Mouse (Mus musculus): ENCODE measurements around the gene Skap1.
"Not testable (repeated sequence)": the region's sequence is repeated elsewhere in the genome, so short reads cannot be mapped to it uniquely, and the experiment has no call there.

Gene Skap1

DNA sequence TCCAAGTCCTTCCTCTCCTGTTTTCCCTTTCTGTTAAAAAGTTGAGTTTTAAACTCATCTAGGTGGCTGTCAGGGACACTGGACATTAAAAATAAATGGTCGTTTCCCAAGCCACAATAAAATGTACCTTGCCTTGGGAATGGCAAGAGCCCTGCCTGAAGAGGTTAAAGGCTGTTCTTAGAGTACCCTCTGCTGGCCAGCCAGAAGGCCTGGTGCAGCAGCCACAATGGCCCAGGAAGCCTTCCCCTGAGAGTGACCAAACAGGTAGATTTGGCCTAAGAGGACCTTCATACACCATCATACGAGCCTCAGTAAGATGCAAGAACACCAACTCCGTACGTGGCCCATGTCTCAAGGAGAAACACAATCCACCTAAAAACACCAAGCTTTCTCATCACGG lies 246.9 kb downstream of the Skap1 start:
- no peak for DNase-seq

DNA sequence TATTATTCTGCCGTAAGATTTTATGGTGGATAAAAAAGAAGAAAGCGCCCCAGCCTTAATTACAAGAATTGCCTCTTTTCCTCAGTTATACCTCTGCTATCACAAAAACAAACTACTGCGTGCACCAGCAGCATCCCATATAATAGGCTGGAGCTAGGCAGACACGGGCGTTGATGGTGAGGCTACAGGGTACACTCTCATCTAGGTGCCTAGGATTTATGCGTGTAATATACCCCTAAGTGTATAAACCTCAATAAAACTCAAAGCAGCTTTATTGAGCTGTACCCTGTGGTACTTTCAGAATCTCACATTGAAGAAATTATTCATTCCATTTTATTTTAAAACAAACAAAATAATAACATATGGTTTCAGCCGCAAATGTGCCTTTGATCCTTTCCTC lies 247.3 kb downstream of the Skap1 start:
- DNase-seq = no peak

DNA sequence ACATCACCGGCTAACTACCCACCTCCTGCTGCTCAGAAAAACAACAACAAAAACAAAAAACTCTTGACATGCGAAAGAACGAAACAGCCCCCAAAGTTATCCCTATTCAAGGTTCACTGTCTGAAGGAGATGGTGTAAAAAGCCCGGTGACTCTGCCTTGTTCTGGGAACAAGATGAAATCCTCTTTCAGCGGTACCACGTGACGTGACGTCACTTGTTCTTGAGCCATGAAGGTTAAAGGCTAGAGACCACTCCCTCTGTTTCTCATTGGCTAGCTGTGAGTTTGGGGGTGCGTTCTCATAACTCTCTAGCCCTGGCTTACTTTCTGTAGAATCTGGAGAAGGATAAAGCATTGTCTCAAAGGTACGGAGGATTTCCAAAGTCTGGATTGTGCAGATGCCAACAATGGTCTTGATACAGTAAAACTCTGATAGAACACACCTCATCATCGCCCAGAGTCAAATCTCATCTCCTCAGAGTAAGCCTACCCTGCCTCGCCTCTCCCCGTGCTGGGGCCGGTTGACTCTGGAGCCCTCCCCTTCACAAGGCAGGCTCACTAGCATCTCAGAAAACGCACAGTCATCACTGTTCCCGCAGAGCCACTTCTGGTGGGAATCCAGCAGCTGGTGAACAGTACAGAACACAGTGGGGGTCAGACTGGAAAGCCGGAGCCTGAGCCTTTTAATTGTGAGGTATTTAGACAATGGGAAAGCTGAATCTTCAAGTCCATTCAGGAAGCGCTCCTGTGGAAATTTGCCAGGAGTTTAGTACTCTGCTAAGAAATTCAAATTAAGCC lies 249.0 kb downstream of the Skap1 start:
- peak; percentile 82 for DNase-seq

DNA sequence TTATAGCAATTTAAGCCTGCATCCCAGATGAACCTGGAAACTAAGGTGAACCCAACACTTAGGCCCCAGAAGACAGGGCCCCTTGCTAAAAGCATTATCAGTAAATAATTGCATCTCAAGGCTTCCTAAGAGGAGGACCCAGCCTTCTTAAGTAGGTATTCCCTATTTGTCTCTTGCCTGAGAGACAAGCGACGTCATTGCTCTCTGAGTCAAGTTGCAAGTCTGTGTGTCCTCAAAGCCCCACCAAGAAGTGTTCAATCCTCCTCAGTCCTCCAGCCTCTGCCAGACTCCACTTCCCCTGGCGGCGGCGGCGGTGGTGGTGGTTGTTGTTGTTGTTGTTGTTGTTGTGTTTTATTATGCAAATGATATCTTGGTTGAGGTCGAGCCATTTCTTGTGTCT lies 249.6 kb downstream of the Skap1 start:
- no peak for DNase-seq

DNA sequence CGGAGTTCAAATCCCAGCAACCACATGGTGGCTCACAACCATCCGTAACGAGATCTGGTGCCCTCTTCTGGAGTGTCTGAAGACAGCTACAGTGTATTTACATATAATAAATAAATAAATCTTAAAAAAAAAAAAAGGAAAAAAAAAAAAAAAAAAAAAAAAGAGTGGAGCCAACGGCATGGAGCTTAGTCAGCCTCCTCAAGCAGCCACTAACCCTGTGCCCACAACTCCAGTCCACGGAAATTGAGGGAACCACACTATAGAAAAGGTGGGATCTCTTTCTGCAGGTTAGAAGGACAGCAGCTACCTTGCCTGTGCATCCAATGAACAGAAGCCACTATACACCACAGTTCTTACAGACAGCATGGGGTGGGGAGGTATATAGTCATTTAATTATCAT lies 250.8 kb downstream of the Skap1 start:
- not testable (repeated sequence) for DNase-seq

DNA sequence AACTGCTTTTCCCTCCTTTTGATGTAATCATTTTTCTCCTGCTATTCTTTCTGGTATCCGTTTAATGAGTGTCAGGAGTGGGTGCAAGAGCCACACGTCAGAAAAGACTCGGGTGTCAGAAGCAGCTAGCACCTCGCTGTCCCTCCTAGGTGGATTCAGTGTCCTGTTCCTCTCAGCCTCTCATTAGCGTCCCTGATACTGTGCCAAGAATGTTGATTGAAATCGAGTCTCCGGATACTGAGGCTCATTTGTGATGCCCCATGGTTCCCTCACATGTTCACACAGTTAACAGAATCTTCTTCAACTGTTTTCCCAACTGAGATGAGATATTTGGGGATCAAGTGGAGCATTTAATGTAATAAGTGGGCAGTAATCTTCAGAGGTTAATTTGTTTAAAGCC lies 254.2 kb downstream of the Skap1 start:
- peak; percentile 86 for DNase-seq

DNA sequence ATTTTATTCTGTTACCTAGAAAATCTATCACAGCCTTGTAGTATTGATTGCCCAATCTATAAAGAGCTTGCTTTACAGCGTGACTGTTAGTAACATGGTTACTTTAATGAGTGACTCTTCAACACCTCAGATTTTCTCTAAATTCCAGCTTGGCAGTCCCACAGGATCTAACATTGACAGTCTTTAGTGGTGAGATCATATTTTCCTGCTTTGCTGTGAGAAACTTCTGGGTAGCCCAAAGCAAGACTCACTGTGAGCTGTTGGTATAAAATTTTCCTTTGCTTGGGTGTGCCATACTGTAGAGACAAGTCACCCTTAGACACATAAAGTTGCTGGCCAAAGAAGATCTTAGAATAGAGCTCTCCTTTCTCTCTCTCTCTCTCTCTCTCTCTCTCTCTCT lies 261.4 kb downstream of the Skap1 start:
- no peak for DNase-seq

DNA sequence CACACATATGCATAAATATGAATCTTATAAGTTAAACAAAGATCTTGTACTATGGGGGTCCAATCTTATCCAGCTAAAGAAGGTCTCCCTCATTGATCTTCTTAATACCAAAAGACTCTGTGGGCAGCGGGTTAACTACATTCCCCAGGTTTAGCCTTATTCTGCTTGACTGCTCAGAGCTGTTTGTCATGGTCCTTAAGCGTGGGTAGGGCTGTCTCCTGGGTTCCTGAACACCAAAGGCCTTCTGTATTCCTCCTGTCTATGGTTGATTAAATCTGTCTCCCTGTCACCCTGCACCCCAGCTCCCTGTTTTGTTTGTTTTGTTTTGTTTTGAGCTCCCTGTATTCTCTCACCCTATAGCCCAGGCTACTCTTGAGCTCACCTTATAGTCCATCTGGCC lies 264.2 kb downstream of the Skap1 start:
- no peak for DNase-seq

DNA sequence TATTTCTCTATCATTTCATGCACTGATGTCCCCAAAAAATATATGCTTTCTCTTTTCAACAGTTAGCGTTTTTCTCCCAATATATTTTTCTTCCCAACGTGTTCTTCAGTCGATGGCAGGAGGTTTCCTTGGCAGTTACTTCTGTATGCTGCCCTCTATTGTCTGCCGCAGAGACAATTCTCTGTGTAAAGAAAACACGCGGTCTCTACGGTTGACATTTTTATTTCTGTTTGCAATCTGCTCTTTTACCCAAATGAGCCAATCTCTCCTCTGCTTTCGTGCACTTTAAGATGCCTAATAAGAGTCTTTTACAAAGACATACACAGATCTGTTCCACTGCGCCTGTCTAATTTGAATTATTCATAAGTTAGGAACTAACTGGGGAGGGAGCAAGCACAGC lies 265.1 kb downstream of the Skap1 start:
- no peak for DNase-seq

DNA sequence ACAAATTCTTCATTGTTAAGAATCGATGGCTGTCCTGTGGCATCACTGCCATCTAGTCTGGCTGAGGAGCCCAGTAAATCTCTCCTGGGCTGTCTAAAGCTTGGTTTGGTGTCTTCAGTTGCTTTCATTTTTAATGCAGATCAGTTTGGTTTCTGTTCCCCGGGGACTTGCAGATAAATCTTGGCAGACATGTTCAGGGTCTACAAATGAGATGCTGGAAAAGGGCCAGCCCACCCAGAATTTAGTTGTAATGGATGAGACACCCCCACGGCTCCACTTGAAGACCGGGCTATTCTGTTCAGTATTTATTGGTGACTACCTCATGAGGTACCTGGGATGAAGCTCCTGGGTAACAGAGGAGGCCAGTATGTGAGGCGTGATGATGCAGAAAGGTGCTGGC lies 265.9 kb downstream of the Skap1 start:
- DNase-seq = no peak

DNA sequence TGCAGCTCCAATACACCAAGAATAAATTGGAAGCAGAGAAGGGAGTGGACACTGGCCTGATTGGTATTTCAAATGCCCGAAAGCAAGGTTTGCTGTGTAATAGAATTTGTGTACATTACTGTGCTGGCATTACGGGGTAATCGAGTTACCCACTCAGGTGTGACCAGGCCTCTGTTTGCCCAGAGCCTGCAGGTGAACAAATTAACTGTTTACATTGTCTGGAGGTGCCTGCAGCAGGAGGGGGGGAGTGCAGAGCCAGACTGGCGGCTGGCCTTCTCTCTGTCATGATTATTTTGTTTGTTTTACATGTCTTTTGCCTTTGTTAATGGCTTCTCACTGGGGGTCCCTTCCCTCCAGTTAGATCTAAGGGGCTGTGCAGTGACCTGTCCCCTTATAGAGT lies 268.3 kb downstream of the Skap1 start:
- DNase-seq = no peak

DNA sequence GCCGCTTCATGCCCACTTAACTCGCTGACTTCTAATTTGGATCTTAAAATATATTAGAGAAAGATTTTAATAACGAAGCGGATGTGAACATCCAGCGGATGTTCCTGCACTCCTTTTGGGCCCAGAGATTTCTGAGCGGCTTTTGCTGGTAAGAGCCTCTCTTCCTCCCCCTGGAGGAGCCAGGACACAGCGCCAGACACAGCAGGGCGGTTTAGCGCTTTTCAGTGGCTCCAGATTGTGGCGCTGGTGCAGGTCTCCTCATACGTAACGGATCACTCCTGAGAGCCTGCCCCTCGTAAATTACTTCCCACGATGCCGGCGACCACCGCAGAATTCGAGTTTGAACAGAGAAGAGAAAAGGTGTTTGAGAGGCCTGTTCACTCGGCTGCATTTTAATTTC lies 271.5 kb downstream of the Skap1 start:
- peak; percentile 85 for DNase-seq

DNA sequence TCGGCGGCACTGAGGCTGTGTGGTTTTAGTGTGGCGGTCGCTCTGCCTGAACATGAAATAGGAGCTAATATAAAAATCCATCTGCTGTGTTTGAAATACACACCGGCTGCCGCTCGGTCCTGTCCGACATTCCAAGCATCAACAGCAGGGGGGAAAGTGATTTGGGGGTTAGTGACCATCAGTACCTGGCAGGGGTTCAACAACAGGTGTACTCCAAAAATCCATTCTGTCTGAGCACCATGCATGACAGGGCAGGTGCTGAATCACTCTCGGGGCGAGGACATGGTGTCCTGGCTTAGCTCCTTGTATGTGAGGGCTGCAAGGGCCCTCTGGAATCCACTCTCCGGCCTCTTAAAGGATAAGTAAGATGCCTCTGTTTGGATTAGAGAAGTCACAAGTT lies 272.0 kb downstream of the Skap1 start:
- DNase-seq = no peak

DNA sequence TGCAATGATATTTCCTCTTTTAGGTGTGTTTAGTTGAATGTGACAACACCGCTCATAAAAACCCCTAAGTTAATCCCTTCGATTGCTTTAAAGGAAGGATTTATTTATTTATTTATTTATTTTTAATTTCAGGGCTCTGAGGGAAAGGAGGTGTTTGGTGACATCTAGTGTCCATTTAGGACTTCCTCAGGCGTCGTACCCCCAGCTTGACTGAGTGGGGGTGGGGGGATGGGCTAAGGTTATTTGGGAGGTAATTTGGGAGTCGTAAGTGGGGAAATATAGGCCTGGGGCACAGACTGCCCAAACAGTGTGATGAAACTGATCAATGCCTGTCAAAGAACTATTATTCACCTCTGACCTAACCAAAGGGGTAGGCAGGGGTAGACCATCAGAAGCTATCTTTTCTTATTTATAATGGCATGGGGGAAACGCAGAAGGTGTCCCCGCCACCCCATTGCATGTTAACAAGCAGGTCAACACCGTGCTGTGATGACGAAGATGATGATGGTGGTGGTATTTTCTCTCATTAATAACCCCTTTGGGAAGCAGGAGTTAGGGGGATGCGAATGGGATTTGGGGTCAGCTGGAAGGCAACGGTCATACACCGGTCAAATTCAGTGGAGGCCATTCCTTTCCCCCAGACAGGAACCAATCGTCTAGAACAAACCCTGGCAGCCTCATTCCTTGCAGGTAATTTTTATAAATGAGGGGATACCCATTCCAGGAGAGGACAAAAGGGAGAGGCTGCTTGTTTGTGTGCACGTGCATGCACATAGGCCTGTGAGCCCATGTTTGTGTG lies 273.5 kb downstream of the Skap1 start:
- no peak for DNase-seq

DNA sequence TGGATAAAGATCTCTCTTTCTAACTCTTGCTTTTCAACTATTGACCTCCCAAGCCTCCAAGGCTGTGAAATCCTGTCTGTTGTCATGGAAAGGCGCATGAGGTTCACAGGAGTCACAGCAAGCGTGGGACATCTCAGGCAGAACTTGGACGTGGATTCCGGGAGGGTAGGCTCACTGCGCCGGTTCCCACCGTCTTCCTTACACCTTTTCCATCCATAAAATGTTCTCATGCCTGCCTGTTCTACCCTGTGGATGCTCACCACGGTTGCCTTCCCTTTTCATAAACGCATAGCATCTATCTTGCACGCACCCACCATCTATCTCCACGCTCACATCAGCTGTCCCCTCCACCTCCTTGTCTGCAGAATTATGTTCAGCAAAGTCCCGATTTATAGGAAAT lies 276.4 kb downstream of the Skap1 start:
- DNase-seq = no peak

DNA sequence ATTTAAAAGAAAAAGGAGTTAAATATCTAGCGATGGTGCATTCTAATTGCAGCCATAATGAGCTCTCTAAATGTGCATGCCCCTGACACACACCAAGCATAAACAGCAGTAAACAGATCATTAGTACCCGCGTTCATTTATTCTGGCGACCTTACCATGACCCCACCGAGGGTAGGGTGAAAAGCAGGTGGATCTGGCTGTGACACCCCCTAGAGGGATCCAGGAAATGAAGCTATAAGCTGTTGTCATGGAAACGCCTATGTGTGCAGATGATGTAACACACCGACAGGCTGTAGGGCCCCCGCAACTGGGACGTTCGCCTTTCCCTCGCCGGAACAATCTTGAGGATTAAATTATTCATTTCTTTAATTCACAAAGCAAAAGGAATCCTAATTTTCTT lies 277.6 kb downstream of the Skap1 start:
- peak; percentile 86 for DNase-seq

DNA sequence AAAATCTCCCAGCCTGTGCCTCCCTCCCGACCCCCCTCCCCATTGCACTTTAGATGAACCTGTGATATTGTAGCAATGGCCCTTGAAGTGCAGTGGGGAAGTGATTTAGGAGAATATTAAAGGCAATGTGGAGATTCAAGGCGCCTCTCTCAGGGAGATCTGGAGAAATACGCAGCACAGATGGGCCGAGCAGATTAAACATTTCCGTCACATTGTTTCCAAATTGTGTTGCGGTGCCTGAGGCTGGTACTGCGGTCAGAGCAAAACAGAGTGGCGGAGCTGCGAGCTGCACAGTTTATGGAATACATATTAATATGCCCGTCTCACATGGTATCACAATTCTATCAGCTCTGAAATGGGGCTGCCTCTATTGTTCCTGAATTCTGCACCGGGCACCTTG lies 278.6 kb downstream of the Skap1 start:
- no peak for DNase-seq

DNA sequence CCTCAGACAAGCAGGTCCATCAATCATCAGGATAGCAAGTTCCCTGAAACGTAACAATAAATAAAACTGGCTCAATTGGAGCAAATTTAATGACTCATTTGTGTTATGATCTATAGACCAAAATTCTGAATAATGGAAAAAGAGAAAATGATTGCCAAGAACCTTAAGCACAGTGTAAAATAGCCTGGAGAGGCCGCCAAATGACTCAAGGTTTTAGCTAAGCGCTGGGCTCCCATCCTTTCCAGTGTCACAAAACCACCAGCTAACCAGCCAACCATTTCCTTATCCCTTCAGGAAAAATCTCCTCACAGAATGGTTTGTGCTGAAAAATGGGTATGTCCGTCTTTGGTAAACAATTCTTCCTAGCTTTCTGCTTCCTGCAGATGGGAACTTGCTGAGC lies 279.5 kb downstream of the Skap1 start:
- DNase-seq = no peak

DNA sequence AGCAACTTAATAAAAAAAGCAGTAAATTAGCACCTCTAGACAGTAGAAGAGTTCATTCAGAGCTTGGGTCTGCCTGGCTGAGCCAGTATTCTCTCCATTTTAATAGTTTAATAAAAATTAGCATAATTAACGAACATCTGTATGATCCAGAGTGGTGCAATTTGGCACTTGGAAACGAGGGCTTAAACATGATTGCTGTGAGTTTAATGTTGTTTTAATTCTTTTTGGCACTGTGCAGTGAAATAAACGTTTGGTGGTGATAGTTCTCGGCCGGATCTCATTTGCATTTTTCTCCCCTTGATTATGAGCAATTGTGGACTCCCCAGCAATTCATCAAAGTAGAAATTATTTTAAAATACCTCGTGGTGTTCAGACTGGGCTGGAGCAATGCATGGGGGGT lies 282.3 kb downstream of the Skap1 start:
- DNase-seq = no peak

DNA sequence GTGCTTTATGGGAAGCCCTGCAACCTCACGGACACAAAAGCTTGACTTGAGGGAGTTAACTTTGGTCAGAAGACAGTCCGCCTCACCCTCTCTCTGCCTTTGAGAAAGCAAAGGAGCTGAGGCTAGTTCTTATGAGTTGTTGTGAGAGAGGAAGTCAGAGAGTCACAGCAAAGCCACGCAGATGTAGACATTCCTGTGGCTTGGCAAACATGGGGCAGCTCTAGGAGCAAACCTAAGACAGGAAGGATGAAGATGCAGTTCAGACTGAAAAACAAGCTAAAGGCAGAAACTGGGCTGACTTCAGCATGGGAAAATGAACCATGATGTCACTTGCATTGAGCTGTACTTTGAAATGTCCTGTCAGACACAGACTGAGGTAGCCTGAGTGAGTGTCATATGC lies 283.2 kb downstream of the Skap1 start:
- DNase-seq = no peak

DNA sequence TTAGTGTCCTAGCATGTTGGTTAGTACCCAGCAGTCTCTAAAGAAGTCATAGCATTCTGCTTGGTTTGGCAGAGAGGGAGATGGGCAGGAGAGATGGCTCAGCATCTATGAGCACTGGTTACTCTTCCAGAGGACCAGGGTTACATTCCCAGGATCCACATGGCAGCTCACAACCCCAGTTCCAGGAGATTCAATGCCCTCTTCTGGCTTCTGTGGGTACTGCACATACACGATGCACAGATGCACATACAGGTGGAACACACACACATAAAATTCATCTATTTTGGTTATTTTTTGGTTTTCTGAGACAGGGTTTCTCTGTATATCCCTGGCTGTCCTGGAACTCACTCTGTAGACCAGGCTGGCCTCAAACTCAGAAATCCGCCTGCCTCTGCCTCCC lies 290.9 kb downstream of the Skap1 start:
- DNase-seq = no peak

DNA sequence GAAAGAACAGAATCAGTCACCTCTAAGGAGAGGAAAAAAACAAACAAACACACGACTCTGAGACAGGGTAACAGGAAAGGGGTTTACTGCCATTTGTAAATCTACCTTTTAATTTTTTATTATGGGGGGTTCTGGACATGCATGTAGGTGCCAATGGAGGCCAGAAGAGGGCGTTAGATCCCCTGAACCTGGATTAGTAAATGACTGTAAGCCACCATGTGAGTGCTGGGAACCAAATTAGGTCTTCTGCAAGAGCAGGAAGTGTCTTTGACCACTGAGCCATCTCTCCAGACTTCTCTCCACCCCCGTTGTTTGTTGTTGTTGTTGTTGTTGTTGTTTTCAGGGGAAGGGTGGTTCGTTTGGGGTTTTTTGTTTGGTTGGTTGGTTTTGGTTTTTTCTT lies 293.0 kb downstream of the Skap1 start:
- DNase-seq = no peak

DNA sequence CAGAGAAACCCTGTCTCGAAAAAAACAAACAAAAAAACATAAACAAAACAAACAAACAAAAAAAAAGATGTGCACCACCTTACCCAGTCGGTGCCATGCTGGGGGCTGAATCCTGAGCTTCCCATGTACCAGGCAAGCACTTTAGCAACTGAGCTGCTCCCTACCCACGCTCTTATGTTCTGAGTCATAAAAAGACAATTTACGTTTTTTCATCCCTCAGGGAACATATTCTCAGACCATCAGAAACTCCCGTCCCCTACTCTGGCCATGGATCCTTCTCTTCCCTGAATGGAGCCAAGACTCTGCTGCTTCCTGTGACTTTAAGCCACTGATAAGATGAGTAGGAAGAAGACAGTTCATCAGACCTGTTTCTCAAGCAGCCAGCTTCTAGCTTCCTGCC lies 294.0 kb downstream of the Skap1 start:
- DNase-seq = no peak

DNA sequence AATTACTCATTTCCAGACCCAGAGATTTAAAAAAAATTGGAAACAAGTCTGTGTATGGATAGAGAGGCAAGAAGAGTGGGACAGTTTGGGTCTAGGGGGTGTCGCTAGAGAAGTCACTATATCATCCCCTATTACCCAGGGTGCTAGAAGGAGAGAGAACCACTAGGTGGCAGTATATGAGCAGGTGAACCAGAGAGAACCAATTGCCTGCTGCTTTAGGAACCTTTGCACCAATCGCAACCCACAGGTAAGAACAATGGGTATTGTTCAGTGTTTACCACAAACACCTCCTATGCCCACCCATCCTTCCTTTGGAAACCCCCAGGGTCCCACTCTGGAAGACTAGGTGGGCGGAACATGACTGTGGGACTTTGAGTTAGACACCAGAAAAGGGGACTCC lies 295.6 kb downstream of the Skap1 start:
- peak; percentile 79 for DNase-seq

DNA sequence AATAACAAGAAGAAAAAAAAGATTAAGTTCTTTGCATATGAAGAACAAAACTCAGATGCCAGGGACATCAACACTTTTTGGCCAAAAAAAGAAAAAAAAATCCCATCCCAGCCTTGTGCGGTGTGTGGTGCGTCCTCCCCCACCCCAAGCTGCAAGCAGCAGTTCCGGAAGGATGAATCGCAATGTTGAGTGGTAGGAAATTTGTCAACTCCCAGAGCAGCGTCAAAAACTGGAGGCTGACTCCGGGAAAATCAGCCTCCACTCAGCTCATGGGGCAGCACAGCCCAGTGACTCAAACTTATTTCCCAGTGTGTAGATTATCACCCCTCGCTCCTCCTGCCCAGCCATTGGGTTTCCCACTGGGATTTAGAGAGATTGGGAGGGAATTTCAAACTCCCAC lies 297.6 kb downstream of the Skap1 start:
- DNase-seq = no peak
